Mouse (Mus musculus) G1E (cell line): ENCODE data around the gene Hsf2bp. TPM values are rescaled to one million over a fixed set of nuclear protein-coding genes. Genes with fewer than 3 reads are reported as not detected.

Experiments
- ATAC-seq: 2 replicates; pipeline ENCODE4 v1.8.0; 2016; ENCODE audit warnings: mild to moderate bottlenecking; ENCODE audit not compliant: insufficient number of reproducible peaks, poor library complexity, low FRiP score, severe bottlenecking; ENCODE audit errors: extremely low read depth
- DNase-seq: peaks from one replicate; pipeline ENCODE4 v3.0.0; 2012; ENCODE audit warnings: low spot score
- H3K27me3 ChIP-seq: 2 replicates; pipeline ENCODE4 v1.6.1; 2012; ENCODE audit warnings: mild to moderate bottlenecking, low read length, inconsistent platforms; ENCODE audit not compliant: insufficient read depth
- H3K36me3 ChIP-seq: replicated peaks from 2 replicates; pipeline ENCODE3; 2012; ENCODE audit warnings: mild to moderate bottlenecking, inconsistent platforms
- H3K4me1 ChIP-seq: 2 replicates; pipeline ENCODE4 v1.6.1; 2012; ENCODE audit warnings: low read depth, low read length, inconsistent platforms, mixed read lengths; ENCODE audit not compliant: insufficient read depth
- H3K4me3 ChIP-seq: 2 replicates; pipeline ENCODE4 v1.5.1; 2012; ENCODE audit warnings: low read depth, mild to moderate bottlenecking, inconsistent platforms, low read length, moderate library complexity, mixed read lengths
- H3K9me3 ChIP-seq: replicated peaks from 2 replicates; pipeline ENCODE4 v1.6.1; 2012; ENCODE audit warnings: inconsistent platforms
- CTCF ChIP-seq: IDR thresholded peaks from 2 replicates; pipeline ENCODE4 v1.5.1; 2012; ENCODE audit warnings: low read depth, low read length, inconsistent platforms, mixed read lengths
- GATA1 ChIP-seq: IDR thresholded peaks from 2 replicates; pipeline ENCODE4 v1.6.1; 2012; ENCODE audit warnings: borderline replicate concordance, low read length, inconsistent platforms, mixed read lengths
- GATA2 ChIP-seq: IDR thresholded peaks from 2 replicates; pipeline ENCODE4 v1.6.1; 2012; ENCODE audit warnings: low read depth, low read length, inconsistent platforms, borderline replicate concordance
- POLR2AphosphoS5 ChIP-seq: IDR thresholded peaks from 2 replicates; pipeline ENCODE4 v1.6.1; 2012; ENCODE audit warnings: low read depth, low read length, inconsistent platforms; ENCODE audit not compliant: insufficient replicate concordance
- TAL1 ChIP-seq: conservative IDR thresholded peaks from 2 replicates; pipeline ENCODE4 v1.6.1; 2012; ENCODE audit warnings: low read depth, low read length, inconsistent platforms, mixed read lengths
- polyA plus RNA-seq: library from polyadenylated mRNA; stranded (reverse); fragments of >175 nt; gene quantifications from 2 replicates; pipeline ENCODE4 v1.2.3, GENCODE M21; 2012
- total RNA-seq, 2 experiments: library from RNA; stranded (forward) in 1 of 2; stranded (reverse) in 1 of 2; fragments of 200-1000 nt in 1 of 2; fragments of >200 nt in 1 of 2; fragmentation: Nextera tagmentation in 1 of 2; gene quantifications; 2 replicates each; pipeline ENCODE4 v1.2.3; 2014 to 2017

The Hsf2bp gene
- total and polyA plus RNA-seq, 3 experiments: not detected

DNA sequence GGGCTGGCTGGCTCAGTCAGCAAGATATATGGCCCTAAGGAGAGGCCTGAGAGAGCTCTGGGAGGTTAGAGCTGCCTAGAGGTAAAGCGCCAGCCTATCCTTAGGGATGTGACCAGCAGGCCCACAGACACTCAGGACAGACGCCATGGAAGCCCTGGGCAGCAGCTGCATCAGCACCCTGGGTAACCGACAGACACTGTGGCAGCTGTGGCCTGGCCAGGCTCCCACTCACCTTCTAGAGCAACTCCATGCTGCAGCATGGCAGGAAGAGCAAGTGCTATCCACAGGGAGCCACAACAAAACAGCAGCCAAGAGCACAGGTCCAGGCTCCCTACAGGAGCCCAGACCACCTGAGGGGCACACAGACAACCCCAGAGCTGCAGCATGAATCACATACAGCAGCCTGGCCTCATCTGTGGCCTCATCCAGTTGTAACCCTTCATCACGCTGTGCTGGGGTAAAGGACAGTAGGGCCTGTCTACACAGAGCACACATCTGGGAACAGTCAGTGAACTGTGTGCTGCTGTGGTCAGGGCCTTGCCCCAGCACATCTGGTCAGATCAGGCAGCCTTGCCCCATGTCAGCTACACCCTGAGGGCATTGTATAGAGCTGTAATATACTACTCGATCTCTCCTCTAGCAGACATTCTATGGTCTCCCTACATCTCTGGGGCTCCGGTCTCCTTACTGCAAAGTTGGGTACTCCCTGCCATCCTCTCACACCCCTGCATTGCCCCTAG is 100.9 kb downstream of the Hsf2bp start:
- Histone ChIP-seq H3K36me3 (no peaks in the 10 kb centered on the region), H3K4me3 (no peak overlapping the region), H3K4me1 (no peaks in the 10 kb centered on the region; the same call in 1 of the 2 replicates), H3K9me3 (no peaks in the 10 kb centered on the region), H3K27me3 (peaks cover 15% of the 10 kb centered on the region)
- ATAC-seq (no peak), DNase-seq (no peak)
- no peak for TF ChIP-seq GATA2
- no peak for TF ChIP-seq POLR2AphosphoS5
- no peak for TF ChIP-seq TAL1
- TF ChIP-seq CTCF: no peak
- no peak for TF ChIP-seq GATA1

DNA sequence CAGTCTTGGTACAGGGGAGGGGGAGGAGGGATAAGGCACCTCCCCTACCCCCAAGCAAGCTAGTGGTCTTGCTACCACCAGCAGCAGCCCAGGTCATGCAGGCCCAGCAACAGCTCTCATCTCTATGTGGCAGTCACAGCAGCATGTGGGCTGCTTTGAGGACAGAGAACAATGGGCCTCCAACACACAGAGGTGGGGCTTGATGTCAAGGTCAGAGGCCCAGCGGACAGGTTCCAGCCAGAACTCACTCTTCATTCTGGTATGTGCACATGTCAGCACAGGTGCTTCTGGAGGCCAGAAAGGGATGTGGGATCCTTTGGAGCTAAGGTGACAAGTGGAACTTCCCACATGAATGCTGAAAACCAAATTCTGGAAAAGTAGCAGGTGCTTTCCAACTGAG is 102.2 kb downstream of the Hsf2bp start:
- DNase-seq (no peak), ATAC-seq (no peak)
- Histone ChIP-seq H3K36me3 (no peaks in the 10 kb centered on the region), H3K4me1 (no peaks in the 10 kb centered on the region; the same call in 1 of the 2 replicates), H3K9me3 (no peaks in the 10 kb centered on the region), H3K27me3 (peaks cover 23% of the 10 kb centered on the region), H3K4me3 (no peak overlapping the region)
- TF ChIP-seq GATA1 (no peak), GATA2 (no peak), POLR2AphosphoS5 (no peak), CTCF (no peak), TAL1 (no peak)

DNA sequence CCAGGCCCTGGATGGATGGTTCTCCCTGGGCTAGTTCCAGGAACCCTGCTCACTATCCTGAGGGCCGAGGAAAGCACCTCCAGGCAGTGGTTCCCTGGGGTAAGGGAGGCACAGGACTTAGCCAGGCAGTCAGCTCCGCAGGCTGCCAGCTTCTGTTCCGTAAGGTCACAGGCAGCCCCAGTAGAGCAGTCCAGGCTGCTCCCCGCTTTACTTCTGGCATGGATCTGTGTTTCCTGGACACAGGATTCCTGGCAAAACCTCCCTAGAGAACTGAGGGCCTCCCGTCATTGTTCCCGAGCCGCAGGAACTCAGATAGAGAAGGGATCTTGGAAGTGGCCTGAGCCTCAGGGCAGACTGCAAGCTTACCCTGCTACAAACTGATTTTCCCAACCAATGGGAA is 104.7 kb downstream of the Hsf2bp start:
- TF ChIP-seq GATA2 (no peak), GATA1 (no peak), POLR2AphosphoS5 (no peak), CTCF (no peak), TAL1 (no peak)
- ATAC-seq: no peak
- no peaks in the 10 kb centered on the region for H3K4me1 ChIP-seq

DNA sequence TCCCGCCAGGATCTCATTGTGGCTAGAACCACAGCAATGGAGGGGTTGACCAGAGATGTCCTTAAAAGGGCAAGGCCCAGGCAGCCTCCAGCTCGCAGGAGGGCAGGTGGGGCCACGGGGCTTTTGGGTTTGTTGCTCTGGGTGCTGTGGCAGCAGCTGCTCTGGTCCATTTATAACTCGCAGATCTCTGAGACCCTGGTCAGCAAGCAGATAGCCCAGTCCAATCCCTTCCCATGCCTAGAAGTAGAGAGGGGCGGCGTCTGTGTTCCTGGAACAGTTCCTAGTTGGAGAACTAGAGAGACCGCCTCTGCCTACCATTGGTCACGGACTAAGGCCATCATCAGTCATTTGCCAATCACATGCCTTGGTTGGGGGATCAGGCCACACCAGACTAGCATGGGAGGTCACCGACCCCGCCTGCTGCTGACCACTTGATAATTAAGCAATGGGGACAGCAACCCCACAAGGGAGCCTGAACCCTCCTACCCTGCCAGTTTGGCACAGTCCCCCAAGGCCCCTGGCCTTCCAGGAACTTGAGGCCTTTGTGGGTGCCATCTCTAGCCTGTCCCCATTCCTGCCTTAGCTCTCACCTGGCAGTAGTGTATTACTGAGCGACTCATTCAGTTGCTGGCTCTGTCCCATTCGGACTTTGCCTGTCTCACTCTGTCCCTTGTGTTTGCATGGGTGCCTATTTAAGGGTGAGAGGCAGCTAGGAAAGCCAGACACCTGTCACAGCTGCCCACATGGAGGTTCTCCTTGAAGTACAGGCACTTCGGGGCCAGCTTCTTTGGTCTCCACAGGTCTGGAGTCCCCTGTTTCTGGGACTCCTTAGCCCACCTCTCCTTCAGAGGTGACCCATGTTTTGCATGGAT is 106.1 kb downstream of the Hsf2bp start:
- H3K27me3 ChIP-seq: peaks cover 23% of the 10 kb centered on the region
- H3K4me1 ChIP-seq: no peaks in the 10 kb centered on the region

More for the DNA sequence above, 104.7 kb downstream of the Hsf2bp start:
- no peaks in the 10 kb centered on the region for H3K9me3 ChIP-seq
- H3K36me3 ChIP-seq: no peaks in the 10 kb centered on the region
- DNase-seq: no peak
- H3K27me3 ChIP-seq: peaks cover 21% of the 10 kb centered on the region
- H3K4me3 ChIP-seq: no peak overlapping the region

DNA sequence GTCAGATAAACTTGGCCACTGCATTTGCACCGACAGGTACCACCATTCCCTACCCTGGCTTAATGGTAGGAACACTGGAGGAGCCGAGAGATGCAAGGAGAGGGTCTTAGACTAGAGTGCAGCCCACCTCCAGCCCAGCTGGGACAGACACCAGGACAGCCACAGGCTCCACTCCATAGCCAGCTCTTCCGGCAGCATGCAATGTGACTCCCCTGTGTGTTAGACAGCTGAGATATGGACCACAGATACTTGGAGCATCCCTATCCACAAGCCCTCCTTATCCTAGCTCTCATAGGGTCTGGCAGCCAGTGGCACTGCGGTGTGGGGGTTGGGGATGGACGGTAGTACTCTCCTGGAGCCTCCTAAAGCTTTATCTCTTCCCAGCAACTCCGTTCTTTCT is 107.1 kb downstream of the Hsf2bp start:
- no peak for DNase-seq
- H3K4me3 ChIP-seq: no peak overlapping the region
- no peaks in the 10 kb centered on the region for H3K9me3 ChIP-seq
- H3K36me3 ChIP-seq: no peaks in the 10 kb centered on the region
- H3K4me1 ChIP-seq: no peaks in the 10 kb centered on the region
- no peak for ATAC-seq
- peaks cover 22% of the 10 kb centered on the region for H3K27me3 ChIP-seq
- TF ChIP-seq POLR2AphosphoS5: no peak
- no peak for TF ChIP-seq TAL1
- no peak for TF ChIP-seq CTCF
- TF ChIP-seq GATA2: no peak
- TF ChIP-seq GATA1: no peak

More for the DNA sequence above, 106.1 kb downstream of the Hsf2bp start:
- ATAC-seq (no peak), DNase-seq (no peak)
- no peaks in the 10 kb centered on the region for H3K9me3 ChIP-seq
- no peaks in the 10 kb centered on the region for H3K36me3 ChIP-seq
- TF ChIP-seq GATA1 (no peak), CTCF (no peak), POLR2AphosphoS5 (no peak), GATA2 (no peak), TAL1 (no peak)
- no peak overlapping the region for H3K4me3 ChIP-seq

DNA sequence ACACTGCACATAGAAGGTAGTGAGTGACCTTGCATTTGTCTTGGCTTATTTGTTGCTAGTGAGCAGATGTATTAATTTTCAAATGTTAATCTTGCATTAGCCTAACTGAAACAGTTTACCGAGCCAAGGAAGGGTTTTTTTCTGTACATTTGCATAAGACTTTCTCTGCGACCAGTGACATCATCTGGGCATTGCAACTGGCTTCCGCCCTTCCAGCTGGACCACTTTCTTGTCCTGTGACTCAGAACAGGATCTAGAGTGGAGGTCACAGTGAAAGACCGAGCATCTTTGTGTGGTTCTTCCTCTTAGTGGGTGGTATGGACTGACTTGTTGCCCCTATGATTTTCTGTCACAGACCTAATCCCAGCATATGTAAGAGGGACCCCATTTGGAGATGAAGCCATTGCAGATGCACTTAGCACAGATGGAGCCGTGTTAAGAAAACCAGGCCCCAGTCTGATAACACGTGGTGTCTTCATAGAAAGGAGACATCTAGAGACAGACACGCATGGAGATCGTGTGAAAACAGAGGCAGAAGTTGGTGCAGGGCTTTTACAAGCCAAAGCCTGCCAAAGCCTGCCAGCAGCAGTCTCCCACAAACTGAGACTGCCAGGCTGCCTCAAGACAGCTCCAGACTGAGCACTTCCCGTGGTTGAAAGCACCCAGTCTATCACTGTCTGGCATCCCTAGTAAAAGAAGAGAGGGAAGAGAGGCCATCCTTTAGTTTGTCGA is 108.1 kb downstream of the Hsf2bp start:
- H3K4me3 ChIP-seq: no peak overlapping the region
- H3K4me1 ChIP-seq: no peaks in the 10 kb centered on the region
- H3K9me3 ChIP-seq: no peaks in the 10 kb centered on the region
- TF ChIP-seq GATA1 (no peak), CTCF (no peak), POLR2AphosphoS5 (no peak), GATA2 (no peak), TAL1 (no peak)
- ATAC-seq (no peak), DNase-seq (no peak)
- peaks cover 23% of the 10 kb centered on the region for H3K27me3 ChIP-seq
- H3K36me3 ChIP-seq: no peaks in the 10 kb centered on the region
